Mouse (Mus musculus) cortical plate, adult 2 months (tissue): ENCODE results near the gene Grid2.

Experiments
- CTCF ChIP-seq: fragments of 200-500 bp; IDR thresholded peaks from 2 replicates; pipeline ENCODE4 v1.5.1; 2011; ENCODE audit warnings: mild to moderate bottlenecking, control low read depth, low read length; ENCODE audit not compliant: insufficient read depth; ENCODE audit errors: extremely low read depth
- POLR2A ChIP-seq: fragments of 200-500 bp; IDR thresholded peaks from 2 replicates; pipeline ENCODE4 v1.6.1; 2011; ENCODE audit warnings: mild to moderate bottlenecking, low read length, control low read depth; ENCODE audit not compliant: insufficient read depth; ENCODE audit errors: extremely low read depth

GRCm38 (mm10) chr6:64588487-64589205 lies 1333.0 kb downstream of the Grid2 start:
- TF ChIP-seq CTCF (no peak), POLR2A (no peak)
